Mouse (Mus musculus) monocyte, adult 5-6 weeks (primary cell): ENCODE results near the gene Mettl7a2. TPM values are rescaled to one million over a fixed set of nuclear protein-coding genes. Genes with fewer than 3 reads are reported as not detected.
"Not testable (repeated sequence)": the region's sequence is repeated elsewhere in the genome, so short reads cannot be mapped to it uniquely, and the experiment has no call there.

Experiments used
- ATAC-seq: fragments of 153-309, 156-312 bp; replicated peaks from 2 replicates; pipeline ENCODE4 v1.8.0; 2017; ENCODE audit warnings: mild to moderate bottlenecking; ENCODE audit not compliant: low TSS enrichment, insufficient number of reproducible peaks, severe bottlenecking, poor library complexity, low FRiP score
- total RNA-seq: library from RNA; stranded (forward); fragments of 200-1000, 200-491, 200-594 nt; gene quantifications from 3 replicates; pipeline ENCODE4 v1.2.3, GENCODE M21; 2017

Gene Mettl7a2
- total RNA-seq, 1 experiment from 2014 or later, result not detected

- peak; percentile 60; the same call in 1 of the 2 replicates for ATAC-seq
These were observed 20.7 kb upstream of the Mettl7a2 start for GRCm38 (mm10) chr15:100332077-100332961.

- ATAC-seq, result no peak
These were observed 18.4 kb upstream of the Mettl7a2 start, which contains the start of gene Mettl7a3 for GRCm38 (mm10) chr15:100334629-100335028. Mettl7a3 (plus strand) TSS chr15:100334929.

GRCm38 (mm10) chr15:100337328-100337727, 15.7 kb upstream of the Mettl7a2 start:
- not testable (repeated sequence) for ATAC-seq

GRCm38 (mm10) chr15:100337847-100338246, 15.2 kb upstream of the Mettl7a2 start:
- peak; percentile 62; the same call in 1 of the 2 replicates for ATAC-seq

- ATAC-seq, result not testable (repeated sequence)
These were observed 11.6 kb upstream of the Mettl7a2 start for GRCm38 (mm10) chr15:100341314-100341980.

- ATAC-seq, result no peak
These were observed 7.5 kb upstream of the Mettl7a2 start for GRCm38 (mm10) chr15:100345484-100345883.

GRCm38 (mm10) chr15:100346761-100347160, 6.2 kb upstream of the Mettl7a2 start:
- ATAC-seq, result no peak

- no peak for ATAC-seq
These were observed 3.5 kb upstream of the Mettl7a2 start for GRCm38 (mm10) chr15:100349496-100349895.

GRCm38 (mm10) chr15:100351501-100352060, 1.4 kb upstream of the Mettl7a2 start:
- ATAC-seq, result no peak

GRCm38 (mm10) chr15:100353399-100353798, 399 bp downstream of the Mettl7a2 start:
- not testable (repeated sequence) for ATAC-seq

GRCm38 (mm10) chr15:100355876-100356275, 2.9 kb downstream of the Mettl7a2 start:
- ATAC-seq, result no peak

- no peak for ATAC-seq
These were observed 11.2 kb downstream of the Mettl7a2 start, which contains the start of gene Higd1c for GRCm38 (mm10) chr15:100364242-100364641. Higd1c (plus strand) TSS chr15:100364542.

GRCm38 (mm10) chr15:100365967-100366366, 13.0 kb downstream of the Mettl7a2 start:
- ATAC-seq, result not testable (repeated sequence)

- no peak for ATAC-seq
These were observed 14.1 kb downstream of the Mettl7a2 start for GRCm38 (mm10) chr15:100367119-100367518.

GRCm38 (mm10) chr15:100375066-100375465, 22.1 kb downstream of the Mettl7a2 start:
- no peak for ATAC-seq

GRCm38 (mm10) chr15:100377847-100378505, 25.0 kb downstream of the Mettl7a2 start:
- ATAC-seq, result not testable (repeated sequence)

GRCm38 (mm10) chr15:100379658-100380057, 26.7 kb downstream of the Mettl7a2 start:
- ATAC-seq, result no peak

- ATAC-seq, result no peak
These were observed 27.1 kb downstream of the Mettl7a2 start for GRCm38 (mm10) chr15:100380104-100380503.

- ATAC-seq, result no peak
These were observed 32.7 kb downstream of the Mettl7a2 start for GRCm38 (mm10) chr15:100385705-100386104.
